Comparison of ENCODE assay signal across 10 mouse cellular contexts in the genomic region with DNA sequence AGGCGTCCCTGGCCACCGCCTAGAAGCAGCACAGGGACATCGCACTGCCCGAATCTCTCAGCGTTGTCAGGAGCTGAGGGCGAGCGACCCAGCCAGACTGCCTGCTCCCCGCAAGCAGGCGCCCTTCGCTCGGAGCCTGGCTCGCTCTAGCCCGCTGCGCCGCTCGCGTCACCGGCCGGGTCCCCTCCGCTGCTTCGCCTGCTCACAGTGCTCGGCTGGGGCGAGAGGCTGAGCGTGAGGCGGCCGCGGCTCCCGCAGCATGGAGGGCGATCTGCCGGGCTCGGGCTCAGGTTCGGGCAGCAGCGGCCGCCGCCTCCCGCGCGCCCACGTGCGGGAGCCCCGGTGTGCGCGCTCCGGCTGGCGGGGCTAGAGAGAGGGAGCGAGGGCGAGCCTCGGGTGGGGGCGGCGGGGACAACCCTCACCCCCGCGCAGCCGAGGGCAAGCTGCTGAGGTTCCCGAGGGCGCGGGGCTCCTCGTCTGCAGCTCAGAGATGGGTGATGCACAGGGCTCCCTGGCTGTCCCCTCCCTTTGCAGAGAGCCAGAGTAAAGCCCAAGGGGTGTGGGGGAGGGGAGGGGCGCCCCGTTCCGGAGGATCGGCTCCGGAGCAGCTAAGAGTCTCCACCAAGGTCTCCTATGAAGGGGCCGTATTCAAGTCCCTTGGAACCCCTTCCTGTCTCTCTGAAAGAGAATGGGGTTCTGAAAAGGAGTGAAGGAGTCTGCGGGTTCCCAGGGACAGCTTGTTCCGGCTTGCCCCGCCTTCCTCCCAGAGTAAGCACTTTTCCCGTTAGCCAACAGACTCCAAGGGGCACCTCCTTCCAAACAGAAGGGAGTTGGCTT. TPM values are rescaled to one million over a fixed set of nuclear protein-coding genes. Genes with fewer than 3 reads are reported as not detected.
DNase-seq lines count a peak whose midpoint lies in the region; ATAC-seq and TF ChIP-seq lines count a peak whose summit lies in the region.
"Had no signal": no experiment of that assay in that cellular context is flagged by ENCODE, and none has a peak within 500 bp of the region (broad histone marks: within the 10 kb centered on the region; RNA-seq: fewer than 3 reads in every experiment).

A gene (minus strand): TSS at position 273 of the 837 bp plus-strand sequence.

- H3K27ac ChIP-seq in thymus, adult 2 months (ENCODE audit: control insufficient read depth, insufficient read depth, low read length) = no peak within 1 kb of the TSS
- peak within 1 kb of the TSS; percentile 70; the same call in 1 of the 2 replicates for H3K27ac ChIP-seq in forebrain, embryonic 14.5 days (ENCODE audit: low read depth, low read length)
- no peak within 1 kb of the TSS for H3K27ac ChIP-seq in heart, embryonic 15.5 days
- no peak within 1 kb of the TSS for H3K27ac ChIP-seq in liver, postnatal 0 days (ENCODE audit: low read depth)

- peak within 1 kb of the TSS; percentile 90 for H3K4me2 ChIP-seq in forebrain, embryonic 14.5 days (ENCODE audit: low read length)
- H3K4me2 ChIP-seq in heart, embryonic 15.5 days = peak within 1 kb of the TSS; percentile 97
- peak within 1 kb of the TSS; percentile 62 for H3K4me2 ChIP-seq in liver, postnatal 0 days (ENCODE audit: low read depth, low read length)

- no peak within 1 kb of the TSS for H3K4me3 ChIP-seq in thymus, adult 2 months (ENCODE audit: control insufficient read depth, insufficient read depth, low read length)
- peak within 1 kb of the TSS; percentile 69 for H3K4me3 ChIP-seq in forebrain, embryonic 14.5 days (ENCODE audit: low read depth, low read length)
- H3K4me3 ChIP-seq in heart, embryonic 15.5 days = peak within 1 kb of the TSS; percentile 61
- H3K4me3 ChIP-seq in liver, postnatal 0 days (ENCODE audit: low read depth, low read length) = peak within 1 kb of the TSS; percentile 34
- H3K4me3 ChIP-seq: myocyte had no signal

- no peak for TF ChIP-seq CTCF in thymus, adult 2 months (IDR thresholded peaks at IDR 0.05; ENCODE audit: borderline replicate concordance, control insufficient read depth, extremely low read depth, insufficient read depth, low read length, poor library complexity)
- no peak for TF ChIP-seq CTCF in liver, postnatal 0 days (IDR thresholded peaks at IDR 0.05; ENCODE audit: low read depth)

- no peaks in the 10 kb centered on the region for H3K4me1 ChIP-seq in thymus, adult 2 months (replicated peaks; ENCODE audit: control insufficient read depth, insufficient read depth, low read length)
- peaks cover 5% of the 10 kb centered on the region; the same call in 1 of the 2 replicates for H3K4me1 ChIP-seq in forebrain, embryonic 14.5 days (ENCODE audit: control insufficient read depth, insufficient read depth, low read length)
- peaks cover 8% of the 10 kb centered on the region for H3K4me1 ChIP-seq in heart, embryonic 15.5 days (replicated peaks)
- no peaks in the 10 kb centered on the region for H3K4me1 ChIP-seq in liver, postnatal 0 days (ENCODE audit: insufficient read depth)

- no peaks in the 10 kb centered on the region; the same call in 1 of the 2 replicates for H3K27me3 ChIP-seq in thymus, adult 2 months (ENCODE audit: control insufficient read depth, insufficient read depth, low read length)
- no peaks in the 10 kb centered on the region for H3K27me3 ChIP-seq in forebrain, embryonic 14.5 days (replicated peaks; ENCODE audit: control insufficient read depth, insufficient read depth, low read length)
- H3K27me3 ChIP-seq in heart, embryonic 15.5 days = peaks cover 58% of the 10 kb centered on the region
- H3K27me3 ChIP-seq in liver, postnatal 0 days (ENCODE audit: insufficient read depth, low read length) = peaks cover 18% of the 10 kb centered on the region

- peak within 1 kb of the TSS; percentile 85 for H3K9ac ChIP-seq in forebrain, embryonic 14.5 days (ENCODE audit: low read length)
- H3K9ac ChIP-seq in heart, embryonic 15.5 days = peak within 1 kb of the TSS; percentile 51
- H3K9ac ChIP-seq in liver, postnatal 0 days (replicated peaks) = no peak within 1 kb of the TSS

- no peaks in the 10 kb centered on the region for H3K9me3 ChIP-seq in forebrain, embryonic 14.5 days (replicated peaks; ENCODE audit: control insufficient read depth, low read length)
- no peaks in the 10 kb centered on the region for H3K9me3 ChIP-seq in heart, embryonic 15.5 days (replicated peaks)
- H3K9me3 ChIP-seq in liver, postnatal 0 days (ENCODE audit: low read length) = no peaks in the 10 kb centered on the region

- 6% methylated on average over 62 of the region's 67 CpGs for WGBS in thymus, adult 2 months
- WGBS in forebrain, embryonic 14.5 days = under 1% methylated on average over 65 of the region's 67 CpGs
- under 1% methylated on average over 63 of the region's 67 CpGs for WGBS in heart, embryonic 15.5 days
- under 1% methylated on average over 56 of the region's 67 CpGs for WGBS in liver, postnatal 0 days (ENCODE audit: insufficient replicate concordance)

- H3K36me3 ChIP-seq in thymus, adult 2 months (ENCODE audit: control insufficient read depth, insufficient read depth, low read length) = no peaks in the 10 kb centered on the region
- H3K36me3 ChIP-seq in forebrain, embryonic 14.5 days (ENCODE audit: control insufficient read depth, insufficient read depth, low read length) = no peaks in the 10 kb centered on the region
- H3K36me3 ChIP-seq in heart, embryonic 15.5 days = no peaks in the 10 kb centered on the region
- H3K36me3 ChIP-seq in liver, postnatal 0 days (replicated peaks; ENCODE audit: insufficient read depth, low read length) = no peaks in the 10 kb centered on the region

- DNase-seq in thymus, postnatal 4 days = peak; percentile 19
- no peak for DNase-seq in thymus, adult 2 months
- peak; percentile 69 for DNase-seq in forebrain, embryonic 14.5 days (ENCODE audit: low spot score)
- DNase-seq in layer of hippocampus, adult 8-10 months (ENCODE audit: low spot score in 2 of 2) = peak; percentile 12 to 39
- DNase-seq in liver, postnatal 0 days = peak; percentile 13
- DNase-seq in right cerebral cortex, postnatal 10 days (ENCODE audit: low spot score in 2 of 2) = peak; percentile 61 to 68
- no peak for DNase-seq in thymus, postnatal 25 days

- TF ChIP-seq EP300 in liver, postnatal 0 days (IDR thresholded peaks at IDR 0.05; ENCODE audit: low read depth) = no peak

- no peak for TF ChIP-seq POLR2A in thymus, adult 2 months (IDR thresholded peaks at IDR 0.05; ENCODE audit: control insufficient read depth, extremely low read depth, insufficient read depth, low read length, poor library complexity)

- peak; percentile 90 for ATAC-seq in forebrain, embryonic 14.5 days
- ATAC-seq in heart, embryonic 15.5 days (replicated peaks; ENCODE audit: insufficient number of reproducible peaks, insufficient read depth, low FRiP score, low read depth) = peak; percentile 65
- no peak for ATAC-seq in liver, postnatal 0 days

RNA-seq across cellular contexts. Expression of the gene that starts here (rescaled TPM):
- 0.34 and 0.47 TPM in 2 replicates for polyA plus RNA-seq in thymus, adult 2 months (2012; rRNA removed)
- polyA plus RNA-seq in forebrain, embryonic 14.5 days (2014; fragmentation: Nextera tagmentation; extraction: Ambion mirVana) = 0.91 and 2.1 TPM in 2 replicates
- polyA plus RNA-seq in heart, embryonic 15.5 days (2015; fragmentation: Nextera tagmentation; extraction: Ambion mirVana) = 6.0 and 6.2 TPM in 2 replicates
- total RNA-seq in layer of hippocampus, adult 8-10 months (2022) = 10 to 100 TPM; 12.8 to 20.7 (median 15.3) TPM
- 0.05 and 0.09 TPM in 2 replicates for polyA plus RNA-seq in liver, postnatal 0 days (2015; fragmentation: Nextera tagmentation; extraction: Ambion mirVana)
- total RNA-seq: MEL had no signal

Comparison
In these comparisons a context has a peak if more than half of its experiments do, and no peak if none do; other contexts are left out.
1. DNase-seq: peak in thymus, postnatal 4 days (single experiment), forebrain, embryonic 14.5 days (single experiment), layer of hippocampus, adult 8-10 months (2 of 2) and right cerebral cortex, postnatal 10 days (2 of 2); none in thymus, adult 2 months (single experiment) and thymus, postnatal 25 days (single experiment).
2. Peak in DNase-seq, H3K4me3 ChIP-seq and H3K4me2 ChIP-seq in liver, postnatal 0 days; RNA of the gene not detected or under 1 TPM.
3. Peak in every context shown above with its lines, with median percentiles within 50 percentile points of each other: H3K4me2 ChIP-seq.